In the genomic region with DNA sequence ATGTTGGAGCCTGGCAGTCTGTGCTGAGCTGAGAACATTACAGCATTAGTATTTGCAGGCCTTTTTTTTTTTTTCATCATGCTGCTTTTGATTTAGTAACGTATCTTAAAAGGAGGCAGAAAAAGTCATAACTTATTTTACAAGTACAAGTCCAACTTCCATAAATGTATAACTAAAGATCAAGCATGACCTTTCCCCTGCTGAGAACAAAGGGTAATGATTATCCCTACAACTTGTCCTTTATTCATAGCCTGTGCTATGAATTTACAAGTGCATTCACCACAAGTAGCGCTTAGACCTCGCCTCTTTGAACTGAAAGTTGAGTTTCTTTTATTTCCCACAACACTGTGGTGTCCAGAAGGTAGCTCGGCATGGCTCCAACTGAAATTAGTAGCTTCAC, we compare ENCODE assay signal across 9 mouse cellular contexts. TPM values are rescaled to one million over a fixed set of nuclear protein-coding genes. Genes with fewer than 3 reads are reported as not detected.
A peak's percentile ranks its signal among the peaks of the same experiment; 100 is the strongest.
DNase-seq lines count a peak whose midpoint lies in the region; ATAC-seq and TF ChIP-seq lines count a peak whose summit lies in the region.
"Had no signal": no experiment of that assay in that cellular context is flagged by ENCODE, and none has a peak within 500 bp of the region (broad histone marks: within the 10 kb centered on the region; RNA-seq: fewer than 3 reads in every experiment).

No protein-coding gene starts in this region.

- no peak for TF ChIP-seq POLR2A in kidney, adult 2 months (IDR thresholded peaks at IDR 0.05; ENCODE audit: low read depth, low read length)
- no peak for TF ChIP-seq POLR2A in cortical plate, adult 2 months (IDR thresholded peaks at IDR 0.05; ENCODE audit: extremely low read depth, insufficient read depth, low read length)

- H3K4me1 ChIP-seq in kidney, adult 2 months (ENCODE audit: control insufficient read depth, insufficient read depth, low read length) = peaks cover 3% of the 10 kb centered on the region; the same call in 1 of the 2 replicates
- no peaks in the 10 kb centered on the region; the same call in 1 of the 2 replicates for H3K4me1 ChIP-seq in cortical plate, adult 2 months (ENCODE audit: control insufficient read depth, insufficient read depth, low read length)
- 0 out of 2 replicates have a peak, but pooled peaks cover 3% of the 10 kb centered on the region for H3K4me1 ChIP-seq in intestine, embryonic 14.5 days (replicated peaks; ENCODE audit: control insufficient read depth, insufficient read depth, low read length)
- peaks cover 11% of the 10 kb centered on the region; the same call in 1 of the 2 replicates for H3K4me1 ChIP-seq in midbrain, embryonic 14.5 days (ENCODE audit: control insufficient read depth, insufficient read depth, low read length)

- DNase-seq in kidney, adult 2 months = peak; percentile 73
- no peak for DNase-seq in kidney, adult 11 months
- no peak for DNase-seq in intestine, embryonic 14.5 days (ENCODE audit: low spot score)
- DNase-seq in midbrain, embryonic 14.5 days = no peak
- no peak for DNase-seq in thymus, postnatal 14 days
- no peak for DNase-seq in frontal cortex, postnatal 14 days (ENCODE audit: low spot score in 2 of 2)
- DNase-seq: gastrocnemius, adult 2 months had no signal

- H3K9me3 ChIP-seq in intestine, embryonic 14.5 days (ENCODE audit: control insufficient read depth, low read length) = no peaks in the 10 kb centered on the region
- H3K9me3 ChIP-seq in midbrain, embryonic 14.5 days (ENCODE audit: control insufficient read depth, low read length) = no peaks in the 10 kb centered on the region

- H3K36me3 ChIP-seq in kidney, adult 2 months (ENCODE audit: control insufficient read depth, insufficient read depth, low read length) = no peaks in the 10 kb centered on the region
- no peaks in the 10 kb centered on the region for H3K36me3 ChIP-seq in intestine, embryonic 14.5 days (ENCODE audit: control insufficient read depth, insufficient read depth, low read length)
- no peaks in the 10 kb centered on the region for H3K36me3 ChIP-seq in midbrain, embryonic 14.5 days (ENCODE audit: control insufficient read depth, insufficient read depth, low read length)

- no peak for TF ChIP-seq CTCF in kidney, adult 2 months (conservative IDR thresholded peaks at IDR 0.05; ENCODE audit: insufficient read depth, insufficient read length, low read depth, low read length)
- no peak for TF ChIP-seq CTCF in cortical plate, adult 2 months (IDR thresholded peaks at IDR 0.05; ENCODE audit: extremely low read depth, insufficient read depth, low read length)

- H3K4me3 ChIP-seq in kidney, adult 2 months (ENCODE audit: insufficient read depth, low read depth, low read length) = no peak overlapping the region
- H3K4me3 ChIP-seq in cortical plate, adult 2 months (ENCODE audit: insufficient read depth, low read length) = peak overlapping the region; percentile 70; the same call in 1 of the 2 replicates
- no peak overlapping the region for H3K4me3 ChIP-seq in intestine, embryonic 14.5 days (ENCODE audit: low read depth, low read length)
- no peak overlapping the region; the same call in 1 of the 2 replicates for H3K4me3 ChIP-seq in midbrain, embryonic 14.5 days (replicated peaks; ENCODE audit: low read depth, low read length)

- H3K27ac ChIP-seq in kidney, adult 2 months (ENCODE audit: insufficient read depth, low read depth, low read length) = peak overlapping the region; percentile 80
- H3K27ac ChIP-seq in cortical plate, adult 2 months (ENCODE audit: insufficient read depth, low read length) = no peak overlapping the region
- no peak overlapping the region for H3K27ac ChIP-seq in intestine, embryonic 14.5 days (ENCODE audit: low read depth)
- no peak overlapping the region for H3K27ac ChIP-seq in midbrain, embryonic 14.5 days (replicated peaks; ENCODE audit: low read depth, low read length)

- no peak overlapping the region for H3K9ac ChIP-seq in intestine, embryonic 14.5 days (ENCODE audit: low read length)
- H3K9ac ChIP-seq in midbrain, embryonic 14.5 days (replicated peaks; ENCODE audit: low read length) = no peak overlapping the region; the same call in 1 of the 2 replicates

- H3K4me2 ChIP-seq in intestine, embryonic 14.5 days (ENCODE audit: low read length) = peak overlapping the region; percentile 80; the same call in 1 of the 2 replicates
- H3K4me2 ChIP-seq in midbrain, embryonic 14.5 days (ENCODE audit: low read length) = peak overlapping the region; percentile 62

- no peak for ATAC-seq in intestine, embryonic 14.5 days (replicated peaks; ENCODE audit: low FRiP score, low TSS enrichment, low read depth)
- ATAC-seq in midbrain, embryonic 14.5 days (ENCODE audit: low FRiP score, low TSS enrichment) = no peak

- no peaks in the 10 kb centered on the region for H3K27me3 ChIP-seq in kidney, adult 2 months (replicated peaks; ENCODE audit: control insufficient read depth, insufficient read depth, low read length)
- no peaks in the 10 kb centered on the region for H3K27me3 ChIP-seq in intestine, embryonic 14.5 days (replicated peaks; ENCODE audit: control insufficient read depth, insufficient read depth, low read length)
- no peaks in the 10 kb centered on the region for H3K27me3 ChIP-seq in midbrain, embryonic 14.5 days (ENCODE audit: control insufficient read depth, insufficient read depth, low read length)

- WGBS in kidney, adult 2 months = 60% methylated on average over 4 of the region's 4 CpGs
- WGBS in intestine, embryonic 14.5 days = 79% methylated on average over 4 of the region's 4 CpGs
- 78% methylated on average over 4 of the region's 4 CpGs for WGBS in midbrain, embryonic 14.5 days

RNA-seq across cellular contexts. Expression of a gene that starts 1.5 kb away (rescaled TPM):
- polyA plus RNA-seq in kidney, adult 2 months (2012; rRNA removed) = 6.5 and 7.6 TPM in 2 replicates
- 19.3 and 22.3 TPM in 2 replicates for polyA plus RNA-seq in cortical plate, adult 2 months (2012; rRNA removed)
- polyA plus RNA-seq in intestine, embryonic 14.5 days (2014; fragmentation: Nextera tagmentation; extraction: Ambion mirVana) = 17.5 and 18.3 TPM in 2 replicates
- 57.5 and 59.7 TPM in 2 replicates for polyA plus RNA-seq in midbrain, embryonic 14.5 days (2014; fragmentation: Nextera tagmentation; extraction: Ambion mirVana)

RNA-seq across cellular contexts. Expression of a gene that starts 30.5 kb away (rescaled TPM):
- 0.06 and 0.07 TPM in 2 replicates for polyA plus RNA-seq in kidney, adult 2 months (2012; rRNA removed)
- not detected in 2 replicates for polyA plus RNA-seq in cortical plate, adult 2 months (2012; rRNA removed)
- polyA plus RNA-seq in intestine, embryonic 14.5 days (2014; fragmentation: Nextera tagmentation; extraction: Ambion mirVana) = not detected in 2 replicates
- 0.18 TPM in 1 of 2 replicates, not detected in the other for polyA plus RNA-seq in midbrain, embryonic 14.5 days (2014; fragmentation: Nextera tagmentation; extraction: Ambion mirVana)

RNA-seq across cellular contexts. Expression of a gene that starts 47.5 kb away (rescaled TPM):
- not detected in 2 replicates for polyA plus RNA-seq in kidney, adult 2 months (2012; rRNA removed)
- not detected in 2 replicates for polyA plus RNA-seq in cortical plate, adult 2 months (2012; rRNA removed)
- not detected in 2 replicates for polyA plus RNA-seq in intestine, embryonic 14.5 days (2014; fragmentation: Nextera tagmentation; extraction: Ambion mirVana)
- not detected in 2 replicates for polyA plus RNA-seq in midbrain, embryonic 14.5 days (2014; fragmentation: Nextera tagmentation; extraction: Ambion mirVana)
- polyA plus RNA-seq: heart, embryonic 16.5 days had no signal

RNA-seq across cellular contexts. Expression of a gene that starts 50.9 kb away (rescaled TPM):
- 0.86 and 1.5 TPM in 2 replicates for polyA plus RNA-seq in kidney, adult 2 months (2012; rRNA removed)
- polyA plus RNA-seq in cortical plate, adult 2 months (2012; rRNA removed) = 0.61 and 0.70 TPM in 2 replicates
- polyA plus RNA-seq in intestine, embryonic 14.5 days (2014; fragmentation: Nextera tagmentation; extraction: Ambion mirVana) = 1.1 and 1.5 TPM in 2 replicates
- polyA plus RNA-seq in midbrain, embryonic 14.5 days (2014; fragmentation: Nextera tagmentation; extraction: Ambion mirVana) = 2.6 and 3.1 TPM in 2 replicates
